Mouse (Mus musculus) neural tube, embryonic 14.5 days (tissue): ENCODE measurements at regions not wholly inside any gene's neighbourhood (a gene's known extent, or its start where the extent isn't known, plus 50 kb on each side); places are given as distances from the start of the nearest gene placed in this dataset.

Source experiments
- ATAC-seq: fragments of 200-750 bp; cut with Nextera tagmentation; 2 replicates; pipeline ENCODE4 v1.8.0; 2017; ENCODE audit warnings: low read depth, mild to moderate bottlenecking, moderate TSS enrichment, moderate library complexity
- H3K27ac ChIP-seq: fragments of 300-500 bp; sonication (generic); 2 replicates; pipeline ENCODE4 v1.5.1; 2014; ENCODE audit warnings: low read depth, mild to moderate bottlenecking, control low read depth, low read length, moderate library complexity, mixed read lengths
- H3K27me3 ChIP-seq: fragments of 300-500 bp; sonication (generic); 2 replicates; pipeline ENCODE4 v1.6.1; 2014; ENCODE audit warnings: low read length; ENCODE audit not compliant: control insufficient read depth, insufficient read depth
- H3K36me3 ChIP-seq: fragments of 300-500 bp; sonication (generic); 2 replicates; pipeline ENCODE4 v1.6.1; 2014; ENCODE audit warnings: low read length, mixed read lengths; ENCODE audit not compliant: control insufficient read depth, insufficient read depth
- H3K4me1 ChIP-seq: fragments of 300-500 bp; sonication (generic); 2 replicates; pipeline ENCODE4 v1.6.1; 2014; ENCODE audit warnings: low read length; ENCODE audit not compliant: control insufficient read depth, insufficient read depth
- H3K4me2 ChIP-seq: fragments of 300-500 bp; sonication (generic); 2 replicates; pipeline ENCODE4 v1.6.1; 2014; ENCODE audit warnings: mild to moderate bottlenecking, low read depth, low read length, control low read depth
- H3K4me3 ChIP-seq: fragments of 300-500 bp; sonication (generic); 2 replicates; pipeline ENCODE4 v1.5.1; 2014; ENCODE audit warnings: low read depth, low read length, control low read depth, mixed read lengths
- H3K9ac ChIP-seq: fragments of 300-500 bp; sonication (generic); replicated peaks from 2 replicates; pipeline ENCODE4 v1.6.1; 2014; ENCODE audit warnings: low read depth, mild to moderate bottlenecking, control low read depth, low read length, mixed read lengths
- H3K9me3 ChIP-seq: fragments of 300-500 bp; sonication (generic); 2 replicates; pipeline ENCODE4 v1.6.1; 2016; ENCODE audit warnings: low read length; ENCODE audit not compliant: control insufficient read depth
- WGBS: fragments of 180-500 bp; shearing (Covaris S2); extraction: QIAGEN DNeasy Blood & Tissue Kit; methylation state at CpG from one replicate; pipeline ENCODE4 v1.1.7; 2014; 5-methylcytosine and 5-hydroxymethylcytosine counted together

DNA sequence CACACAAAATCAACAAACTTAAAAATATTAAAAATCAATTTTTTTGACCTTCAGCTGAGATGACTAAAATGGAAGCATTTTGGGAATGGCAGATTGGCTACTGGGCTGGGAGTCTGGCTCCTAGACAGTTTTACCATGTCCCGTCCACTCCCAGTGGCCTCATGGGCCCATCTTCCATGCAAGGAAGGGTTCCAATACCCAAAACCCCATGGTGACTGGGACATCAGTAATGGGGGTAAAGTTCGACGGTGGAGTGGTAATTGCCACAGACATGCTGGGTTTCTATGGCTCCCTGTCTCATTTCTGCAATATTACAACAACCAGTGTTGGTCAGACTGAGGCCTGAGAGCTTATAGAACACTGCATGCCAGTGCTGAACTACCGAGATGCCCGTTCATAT, 82.2 kb downstream of the Il20rb start:
- no peaks in the 10 kb centered on the region for H3K36me3 ChIP-seq
- H3K4me2 ChIP-seq = no peak overlapping the region
- no peak overlapping the region for H3K4me3 ChIP-seq
- WGBS = 95% methylated on average over 5 of the region's 5 CpGs
- H3K9me3 ChIP-seq = no peaks in the 10 kb centered on the region
- no peak overlapping the region for H3K27ac ChIP-seq
- no peak overlapping the region for H3K9ac ChIP-seq
- no peaks in the 10 kb centered on the region for H3K27me3 ChIP-seq
- no peak for ATAC-seq
- H3K4me1 ChIP-seq = no peaks in the 10 kb centered on the region

DNA sequence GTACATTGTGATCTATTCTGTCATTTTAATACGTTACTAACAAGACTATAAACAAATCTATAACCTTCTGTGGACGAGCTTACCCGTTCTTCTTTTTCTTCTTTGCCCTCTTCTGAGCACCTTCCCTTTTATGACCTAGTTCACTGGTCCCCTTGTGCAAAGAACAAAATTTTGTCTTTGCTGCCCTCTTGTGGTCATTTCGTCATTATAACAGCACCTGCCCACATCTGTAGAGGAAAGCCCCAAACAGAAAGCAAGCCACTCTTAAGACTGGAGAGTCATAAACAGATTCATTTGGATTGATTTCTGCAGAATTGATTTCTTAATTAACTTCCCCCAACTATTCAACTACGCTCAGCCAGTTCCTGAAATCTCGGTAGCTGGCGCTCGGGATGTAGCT, 86.2 kb downstream of the Il20rb start:
- 16% methylated on average over 8 of the region's 8 CpGs for WGBS
- Histone ChIP-seq H3K4me2 (no peak overlapping the region), H3K4me1 (no peaks in the 10 kb centered on the region), H3K4me3 (no peak overlapping the region), H3K9me3 (no peaks in the 10 kb centered on the region), H3K27ac (no peak overlapping the region), H3K27me3 (no peaks in the 10 kb centered on the region), H3K36me3 (no peaks in the 10 kb centered on the region), H3K9ac (no peak overlapping the region)
- ATAC-seq = peak; percentile 79; the same call in 1 of the 2 replicates

DNA sequence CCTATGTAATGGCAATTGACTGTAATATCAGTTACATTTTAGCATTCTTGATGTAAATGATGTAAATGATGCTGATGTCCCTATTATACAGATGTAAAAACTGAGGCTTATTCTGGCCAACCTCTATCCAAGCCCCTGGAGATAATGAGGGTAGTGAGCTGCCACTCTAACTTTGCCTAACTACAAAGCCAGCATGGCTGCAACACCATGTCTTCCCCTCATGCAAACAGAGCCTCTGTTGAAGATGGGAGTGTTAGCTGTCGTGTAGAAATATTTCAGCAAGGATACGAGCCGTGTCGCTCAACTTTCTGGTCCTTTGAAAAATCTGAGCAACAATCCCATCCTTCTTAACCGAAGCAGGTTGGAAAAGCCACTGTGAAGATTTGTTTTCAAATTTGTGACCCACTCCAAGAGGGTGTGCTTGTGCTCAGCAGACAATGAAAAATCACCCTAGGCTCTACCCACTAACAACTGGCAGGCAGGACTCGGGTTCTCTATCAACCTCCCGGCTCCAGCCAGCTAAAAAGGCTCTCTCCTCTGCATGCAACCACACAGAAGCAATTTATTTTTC, 90.2 kb downstream of the Il20rb start:
- H3K4me2 ChIP-seq = no peak overlapping the region
- H3K27me3 ChIP-seq = no peaks in the 10 kb centered on the region
- no peaks in the 10 kb centered on the region for H3K4me1 ChIP-seq
- H3K9me3 ChIP-seq = no peaks in the 10 kb centered on the region
- ATAC-seq = no peak
- 89% methylated on average over 7 of the region's 7 CpGs for WGBS
- no peaks in the 10 kb centered on the region for H3K36me3 ChIP-seq
- no peak overlapping the region for H3K27ac ChIP-seq
- H3K9ac ChIP-seq = no peak overlapping the region
- H3K4me3 ChIP-seq = no peak overlapping the region

DNA sequence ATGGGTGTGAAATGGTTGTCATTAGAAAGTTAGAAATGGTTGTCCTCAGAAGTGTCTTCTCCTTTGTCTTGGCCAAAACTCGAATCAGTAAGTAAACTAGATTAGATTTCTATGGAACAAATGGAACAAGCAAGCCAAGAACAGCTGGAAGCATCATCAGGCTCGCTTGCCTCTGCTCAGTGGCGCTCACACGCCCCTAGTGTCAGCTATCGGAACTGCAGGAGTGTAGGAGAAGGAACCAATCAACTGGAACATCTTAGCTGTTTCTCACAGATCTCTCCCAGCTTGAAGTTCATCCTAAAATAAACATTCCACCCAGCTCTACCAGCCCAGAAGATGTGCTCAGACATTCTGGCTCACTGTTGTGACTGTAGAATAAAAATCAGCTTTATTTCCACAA, 90.9 kb downstream of the Il20rb start:
- no peaks in the 10 kb centered on the region for H3K4me1 ChIP-seq
- no peak for ATAC-seq
- H3K36me3 ChIP-seq = no peaks in the 10 kb centered on the region
- H3K27ac ChIP-seq = no peak overlapping the region
- no peak overlapping the region for H3K4me3 ChIP-seq
- no peak overlapping the region for H3K9ac ChIP-seq
- H3K4me2 ChIP-seq = no peak overlapping the region
- no peaks in the 10 kb centered on the region for H3K9me3 ChIP-seq
- 3% methylated on average over 5 of the region's 5 CpGs for WGBS
- H3K27me3 ChIP-seq = no peaks in the 10 kb centered on the region

DNA sequence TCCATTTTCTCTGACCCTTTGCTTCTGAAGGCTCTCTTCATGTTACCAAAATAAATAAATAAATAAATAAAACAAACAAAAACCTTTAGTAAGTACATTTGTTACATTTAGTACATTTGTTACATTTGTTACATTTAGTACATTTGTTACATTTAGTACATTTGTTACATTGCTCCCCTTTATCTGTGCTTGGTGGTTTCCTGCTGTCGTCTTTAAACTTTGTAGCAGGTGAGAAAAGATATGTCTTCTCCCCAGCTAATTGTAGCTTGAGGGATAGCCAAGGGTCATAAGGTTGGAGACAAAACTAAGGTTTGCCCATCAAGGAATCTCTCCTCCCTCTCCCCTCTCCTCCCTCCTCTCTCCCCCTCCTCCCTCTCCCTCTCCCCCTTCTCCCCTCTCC, 92.0 kb downstream of the Il20rb start:
- no peak overlapping the region for H3K4me2 ChIP-seq
- WGBS = 76% methylated on average over 1 of the region's 1 CpGs

DNA sequence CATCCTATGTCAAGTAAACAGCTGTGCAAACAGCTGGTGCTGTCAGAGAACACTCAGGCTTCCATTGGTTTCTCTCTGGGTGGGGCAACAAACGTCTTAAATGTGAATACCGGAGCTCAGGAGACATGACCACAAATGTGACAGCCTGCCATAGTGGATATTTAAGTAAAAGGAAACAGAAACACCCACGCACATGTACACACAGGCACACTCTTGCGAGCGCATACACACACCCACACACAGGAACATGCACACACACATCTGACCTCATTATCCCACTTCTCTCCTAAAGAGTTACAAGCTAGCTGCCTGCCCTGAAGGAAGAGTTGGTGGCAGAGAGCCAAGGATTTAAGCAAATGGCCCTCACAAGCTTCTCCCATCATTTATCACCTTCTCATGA, 92.4 kb downstream of the Il20rb start:
- Histone ChIP-seq H3K9me3 (no peaks in the 10 kb centered on the region), H3K27me3 (no peaks in the 10 kb centered on the region), H3K4me2 (no peak overlapping the region), H3K27ac (no peak overlapping the region), H3K4me3 (no peak overlapping the region), H3K4me1 (no peaks in the 10 kb centered on the region), H3K36me3 (no peaks in the 10 kb centered on the region), H3K9ac (no peak overlapping the region)
- WGBS = 74% methylated on average over 5 of the region's 5 CpGs
- ATAC-seq = no peak

More for the DNA sequence above, 92.0 kb downstream of the Il20rb start:
- Histone ChIP-seq H3K36me3 (no peaks in the 10 kb centered on the region), H3K9me3 (no peaks in the 10 kb centered on the region), H3K4me3 (no peak overlapping the region), H3K27ac (no peak overlapping the region), H3K27me3 (no peaks in the 10 kb centered on the region), H3K4me1 (no peaks in the 10 kb centered on the region), H3K9ac (no peak overlapping the region)
- ATAC-seq = no peak

DNA sequence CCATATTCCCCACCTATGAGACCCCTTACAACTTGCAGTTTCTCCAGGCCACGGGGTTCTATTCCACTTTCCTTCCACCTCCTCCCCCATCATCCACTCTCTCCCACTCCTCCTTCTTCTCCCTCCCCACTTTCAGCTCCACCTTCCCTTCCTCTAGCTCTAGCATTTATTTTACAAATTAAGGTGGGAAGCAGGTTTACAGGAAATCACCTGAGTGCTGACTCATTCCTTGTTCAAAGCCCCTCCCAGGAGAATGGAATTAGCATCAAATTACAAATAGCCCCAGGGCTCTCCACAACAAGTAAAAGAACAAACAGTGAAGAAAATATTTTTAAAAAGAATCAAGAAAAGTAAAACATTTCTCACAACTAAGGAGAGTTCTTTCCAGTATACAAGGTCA, 94.3 kb downstream of the Il20rb start:
- no peak overlapping the region for H3K4me2 ChIP-seq
- ATAC-seq = no peak
- no peak overlapping the region for H3K27ac ChIP-seq
- H3K9me3 ChIP-seq = no peaks in the 10 kb centered on the region
- WGBS = 41% methylated on average over 1 of the region's 1 CpGs
- H3K4me3 ChIP-seq = no peak overlapping the region
- no peak overlapping the region for H3K9ac ChIP-seq
- no peaks in the 10 kb centered on the region for H3K36me3 ChIP-seq
- no peaks in the 10 kb centered on the region for H3K27me3 ChIP-seq
- H3K4me1 ChIP-seq = no peaks in the 10 kb centered on the region

DNA sequence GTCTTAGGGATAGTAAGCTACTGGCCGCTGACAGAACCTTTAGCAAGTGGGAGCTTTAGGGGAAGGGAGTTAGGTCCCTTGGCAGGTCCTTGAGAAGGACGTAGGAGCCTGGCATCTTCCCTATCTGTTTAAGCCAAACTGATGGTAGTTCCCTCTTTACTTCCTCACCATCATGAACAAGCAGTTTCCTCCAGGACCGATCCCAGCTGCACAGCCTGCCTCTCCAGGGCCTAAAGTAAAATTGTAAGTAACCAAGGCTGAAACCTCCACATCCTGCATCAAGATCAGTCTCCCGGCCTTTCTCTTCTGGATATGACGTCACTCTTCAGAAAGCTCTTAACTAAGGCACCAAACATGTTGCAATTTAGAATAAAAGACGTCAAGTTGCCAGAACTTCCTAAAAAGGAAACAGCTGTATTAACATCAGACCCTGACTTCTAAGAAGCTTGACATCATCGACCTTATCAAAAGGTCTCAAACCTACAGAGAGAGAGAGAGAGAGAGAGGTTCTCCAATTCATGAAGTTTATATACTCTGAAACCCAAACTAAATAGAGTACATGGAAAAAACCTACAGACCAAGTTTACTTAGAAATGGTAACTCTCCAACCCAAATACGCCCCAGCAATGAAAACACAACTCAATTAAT, 94.9 kb downstream of the Il20rb start:
- Histone ChIP-seq H3K4me3 (no peak overlapping the region), H3K4me1 (no peaks in the 10 kb centered on the region), H3K4me2 (no peak overlapping the region), H3K36me3 (no peaks in the 10 kb centered on the region), H3K27me3 (no peaks in the 10 kb centered on the region), H3K9ac (no peak overlapping the region), H3K27ac (no peak overlapping the region), H3K9me3 (no peaks in the 10 kb centered on the region)
- no peak for ATAC-seq
- 80% methylated on average over 8 of the region's 8 CpGs for WGBS

DNA sequence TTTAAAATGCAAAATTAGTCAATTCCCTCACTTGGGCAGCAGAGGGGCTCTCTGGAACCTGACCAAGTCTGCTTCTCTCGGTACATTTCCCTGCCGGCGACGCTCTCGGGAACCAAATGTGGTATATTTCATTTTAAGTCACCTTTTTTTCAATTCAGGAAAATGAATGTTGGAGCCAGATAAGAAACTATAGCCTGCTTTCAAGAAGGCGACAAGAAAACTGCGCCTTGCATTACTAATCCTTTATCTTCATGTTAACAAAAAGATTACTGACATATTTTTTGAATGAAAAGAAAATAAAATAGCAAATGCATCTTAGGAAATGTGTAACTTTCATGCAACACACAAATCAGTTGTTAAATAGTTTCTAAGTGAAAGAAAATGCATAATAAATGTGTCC, 98.2 kb downstream of the Il20rb start:
- Histone ChIP-seq H3K4me2 (no peak overlapping the region), H3K9ac (no peak overlapping the region), H3K27me3 (no peaks in the 10 kb centered on the region), H3K4me3 (no peak overlapping the region), H3K4me1 (no peaks in the 10 kb centered on the region), H3K36me3 (no peaks in the 10 kb centered on the region), H3K9me3 (no peaks in the 10 kb centered on the region), H3K27ac (no peak overlapping the region)
- WGBS = 79% methylated on average over 7 of the region's 7 CpGs
- no peak for ATAC-seq
